Mouse (Mus musculus): Measurements from ENCODE around the gene Esyt1.

- TF ChIP-seq TCF12 (IDR thresholded peaks at IDR 0.05; ENCODE audit: insufficient read depth, poor library complexity, severe bottlenecking) (no peak), POLR2A (IDR thresholded peaks at IDR 0.05; ENCODE audit: insufficient read length, low read depth) (no peak), MAX (IDR thresholded peaks at IDR 0.05; ENCODE audit: low read depth) (no peak), E2F4 (IDR thresholded peaks at IDR 0.05; ENCODE audit: insufficient read depth) (no peak), USF1 (IDR thresholded peaks at IDR 0.05; ENCODE audit: low read depth) (no peak), MYOD1 (IDR thresholded peaks at IDR 0.05; ENCODE audit: control insufficient read depth in 1 of 3, insufficient read length in 2 of 3, low read depth in 2 of 3) (no peak)
These were observed 18.5 kb upstream of the Esyt1 start for GRCm38 (mm10) chr10:128544151-128544657.
